Mouse (Mus musculus): ENCODE measurements at regions not wholly inside any gene's neighbourhood (a gene's known extent, or its start where the extent isn't known, plus 50 kb on each side); places are given as distances from the start of the nearest gene placed in this dataset.
A peak's percentile ranks its signal among the peaks of the same experiment; 100 is the strongest.

DNA sequence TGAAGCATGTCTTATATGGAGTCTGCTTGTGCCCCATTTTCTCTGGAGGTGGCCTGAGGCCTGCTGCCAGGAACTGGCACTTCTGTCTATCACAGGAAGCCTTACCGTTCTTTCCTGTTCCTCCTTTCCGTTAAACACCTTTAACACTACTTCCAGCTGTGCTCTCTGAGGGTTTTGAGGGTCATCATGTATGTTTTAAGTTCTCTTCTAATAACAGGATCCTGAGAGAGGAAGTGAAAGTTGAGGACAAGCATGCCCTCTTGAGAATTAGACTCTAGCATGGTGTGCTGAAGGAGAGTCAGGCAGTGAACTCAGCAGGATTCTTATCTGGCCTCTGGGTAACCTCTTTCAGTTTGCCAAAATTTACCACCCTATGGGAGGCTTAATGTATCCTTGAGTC is 418.0 kb upstream of the 9430069I07Rik start:
- Histone ChIP-seq H3K27me3 (ENCODE audit: control insufficient read depth, insufficient read depth, low read length) (no peaks in the 10 kb centered on the region), H3K9ac (replicated peaks; ENCODE audit: low read depth, low read length) (no peak overlapping the region), H3K4me3 (ENCODE audit: low read depth, low read length) (no peak overlapping the region), H3K9me3 (replicated peaks; ENCODE audit: control insufficient read depth, low read length) (no peaks in the 10 kb centered on the region), H3K4me2 (ENCODE audit: low read depth, low read length) (no peak overlapping the region), H3K27ac (ENCODE audit: low read depth) (no peak overlapping the region), H3K4me1 (ENCODE audit: control insufficient read depth, insufficient read depth) (no peaks in the 10 kb centered on the region), H3K36me3 (replicated peaks; ENCODE audit: control insufficient read depth, insufficient read depth, low read length) (no peaks in the 10 kb centered on the region)
- TF ChIP-seq CTCF (IDR thresholded peaks at IDR 0.05; ENCODE audit: low read depth) (no peak), EP300 (IDR thresholded peaks at IDR 0.05; ENCODE audit: low read depth) (no peak)
- no peak for DNase-seq (ENCODE audit: low spot score)
- ATAC-seq (ENCODE audit: insufficient read depth, low read depth): no peak
- 48% methylated on average over 2 of the region's 2 CpGs for WGBS

DNA sequence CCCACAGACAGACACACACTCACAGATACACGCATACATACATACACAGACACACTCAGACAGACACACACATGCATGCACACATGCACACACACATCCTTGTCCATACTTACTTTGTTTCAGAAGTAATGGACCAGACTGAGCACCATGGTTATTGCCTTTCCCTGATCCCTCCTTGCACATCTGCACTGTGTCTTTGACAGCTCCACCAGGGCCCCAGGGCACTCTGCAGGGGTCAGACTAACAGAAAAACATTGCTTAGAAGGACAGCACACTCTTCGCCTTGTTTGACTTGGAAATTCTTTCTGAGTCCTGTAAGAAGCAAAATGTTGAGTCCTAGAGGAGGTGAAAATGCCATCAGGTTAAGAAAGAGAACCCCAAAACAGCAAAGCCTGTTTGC is 394.1 kb upstream of the 9430069I07Rik start:
- TF ChIP-seq EP300 (IDR thresholded peaks at IDR 0.05; ENCODE audit: low read depth) (no peak), CTCF (IDR thresholded peaks at IDR 0.05; ENCODE audit: low read depth) (no peak)
- no peak overlapping the region for H3K9ac ChIP-seq (replicated peaks; ENCODE audit: low read depth, low read length)
- H3K9me3 ChIP-seq (replicated peaks; ENCODE audit: control insufficient read depth, low read length): no peaks in the 10 kb centered on the region
- ATAC-seq (ENCODE audit: insufficient read depth, low read depth) (no peak), DNase-seq (ENCODE audit: low spot score) (no peak)
- H3K36me3 ChIP-seq (replicated peaks; ENCODE audit: control insufficient read depth, insufficient read depth, low read length): no peaks in the 10 kb centered on the region
- no peak overlapping the region for H3K4me3 ChIP-seq (ENCODE audit: low read depth, low read length)
- H3K4me1 ChIP-seq (ENCODE audit: control insufficient read depth, insufficient read depth): no peaks in the 10 kb centered on the region
- 47% methylated on average over 2 of the region's 2 CpGs for WGBS
- no peak overlapping the region for H3K4me2 ChIP-seq (ENCODE audit: low read depth, low read length)
- H3K27me3 ChIP-seq (ENCODE audit: control insufficient read depth, insufficient read depth, low read length): no peaks in the 10 kb centered on the region
- H3K27ac ChIP-seq (ENCODE audit: low read depth): no peak overlapping the region

- H3K36me3 ChIP-seq (replicated peaks; ENCODE audit: control insufficient read depth, insufficient read depth, low read length): no peaks in the 10 kb centered on the region
- no peaks in the 10 kb centered on the region for H3K9me3 ChIP-seq (replicated peaks; ENCODE audit: control insufficient read depth, low read length)
- ATAC-seq (ENCODE audit: insufficient read depth, low read depth) (no peak), DNase-seq (ENCODE audit: low spot score) (no peak)
- H3K9ac ChIP-seq (replicated peaks; ENCODE audit: low read depth, low read length): no peak overlapping the region
- H3K27ac ChIP-seq (ENCODE audit: low read depth): no peak overlapping the region
- H3K27me3 ChIP-seq (ENCODE audit: control insufficient read depth, insufficient read depth, low read length): no peaks in the 10 kb centered on the region
- H3K4me1 ChIP-seq (ENCODE audit: control insufficient read depth, insufficient read depth): no peaks in the 10 kb centered on the region
- TF ChIP-seq EP300 (IDR thresholded peaks at IDR 0.05; ENCODE audit: low read depth) (no peak), CTCF (IDR thresholded peaks at IDR 0.05; ENCODE audit: low read depth) (no peak)
- no peak overlapping the region for H3K4me3 ChIP-seq (ENCODE audit: low read depth, low read length)
- 60% methylated on average over 2 of the region's 2 CpGs for WGBS
- H3K4me2 ChIP-seq (ENCODE audit: low read depth, low read length): no peak overlapping the region
Measured at GRCm38 (mm10) chr15:34751021-34751420, 393.3 kb upstream of the 9430069I07Rik start.

DNA sequence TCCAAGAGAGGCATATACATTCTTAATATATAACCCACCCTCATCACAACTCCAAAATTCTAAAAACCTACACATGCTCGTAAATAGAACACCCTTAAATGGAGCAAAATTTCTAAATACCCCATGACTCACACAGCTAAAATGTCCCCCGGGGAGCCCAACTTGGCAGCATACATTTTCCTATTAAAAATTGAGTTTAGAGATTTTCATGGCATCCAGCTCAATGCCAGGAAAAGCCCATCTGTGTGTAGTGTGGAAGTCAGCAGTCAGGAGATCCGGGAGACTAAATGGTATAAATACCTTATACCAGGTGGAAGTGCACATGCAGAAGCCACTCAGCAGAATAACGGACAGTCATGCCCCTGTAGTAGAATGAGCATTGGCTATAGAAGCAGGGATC is 389.4 kb upstream of the 9430069I07Rik start:
- no peak overlapping the region for H3K4me2 ChIP-seq (ENCODE audit: low read depth, low read length)
- H3K27me3 ChIP-seq (ENCODE audit: control insufficient read depth, insufficient read depth, low read length): no peaks in the 10 kb centered on the region
- H3K36me3 ChIP-seq (replicated peaks; ENCODE audit: control insufficient read depth, insufficient read depth, low read length): no peaks in the 10 kb centered on the region
- no peak for DNase-seq (ENCODE audit: low spot score)
- no peak for ATAC-seq (ENCODE audit: insufficient read depth, low read depth)
- no peak for TF ChIP-seq CTCF (IDR thresholded peaks at IDR 0.05; ENCODE audit: low read depth)
- TF ChIP-seq EP300 (IDR thresholded peaks at IDR 0.05; ENCODE audit: low read depth): no peak
- H3K4me1 ChIP-seq (ENCODE audit: control insufficient read depth, insufficient read depth): no peaks in the 10 kb centered on the region
- no peaks in the 10 kb centered on the region for H3K9me3 ChIP-seq (replicated peaks; ENCODE audit: control insufficient read depth, low read length)
- no peak overlapping the region for H3K27ac ChIP-seq (ENCODE audit: low read depth)
- no peak overlapping the region for H3K4me3 ChIP-seq (ENCODE audit: low read depth, low read length)
- H3K9ac ChIP-seq (replicated peaks; ENCODE audit: low read depth, low read length): no peak overlapping the region
- WGBS: 63% methylated on average over 4 of the region's 4 CpGs

DNA sequence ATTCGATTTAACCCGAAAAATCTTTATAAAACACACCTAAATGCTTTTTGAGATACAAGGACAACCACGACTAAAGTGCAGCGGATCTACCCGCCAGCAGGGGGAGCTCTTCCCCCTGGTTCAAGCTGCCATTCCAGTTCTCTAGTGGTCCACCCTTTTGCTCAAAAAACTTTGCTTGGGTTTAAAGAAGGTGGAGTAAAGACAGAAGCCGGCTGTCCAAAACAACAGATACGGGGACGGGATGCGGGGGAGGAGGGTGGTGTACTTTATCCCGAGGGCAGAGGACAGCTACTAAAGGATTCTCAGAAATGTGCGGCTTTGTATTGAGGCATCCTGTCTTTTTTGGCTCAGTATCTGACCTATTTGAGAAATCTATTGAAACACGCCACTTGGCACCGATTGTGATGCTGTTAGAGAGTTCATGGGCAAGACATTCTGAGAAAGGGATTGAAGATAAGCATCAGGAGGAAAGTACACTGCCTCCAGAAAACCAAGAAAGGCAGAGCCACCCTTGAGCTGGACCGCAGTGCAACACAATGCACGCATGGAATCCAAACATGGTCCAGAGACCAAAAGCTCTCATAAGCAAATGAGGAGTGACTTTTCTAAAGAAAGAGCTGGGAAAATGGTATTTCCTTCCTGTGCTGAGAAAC is 385.6 kb upstream of the 9430069I07Rik start:
- 30% methylated on average over 15 of the region's 15 CpGs for WGBS
- ATAC-seq (ENCODE audit: insufficient read depth, low read depth) (no peak), DNase-seq (ENCODE audit: low spot score) (peak; percentile 24)
- TF ChIP-seq EP300 (IDR thresholded peaks at IDR 0.05; ENCODE audit: low read depth): no peak
- TF ChIP-seq CTCF (IDR thresholded peaks at IDR 0.05; ENCODE audit: low read depth): peak; percentile 81
- H3K27ac ChIP-seq (ENCODE audit: low read depth): no peak overlapping the region
- H3K9ac ChIP-seq (replicated peaks; ENCODE audit: low read depth, low read length): no peak overlapping the region
- no peaks in the 10 kb centered on the region for H3K4me1 ChIP-seq (ENCODE audit: control insufficient read depth, insufficient read depth)
- no peaks in the 10 kb centered on the region for H3K9me3 ChIP-seq (replicated peaks; ENCODE audit: control insufficient read depth, low read length)
- no peak overlapping the region for H3K4me3 ChIP-seq (ENCODE audit: low read depth, low read length)
- no peaks in the 10 kb centered on the region for H3K36me3 ChIP-seq (replicated peaks; ENCODE audit: control insufficient read depth, insufficient read depth, low read length)
- H3K4me2 ChIP-seq (ENCODE audit: low read depth, low read length): no peak overlapping the region
- no peaks in the 10 kb centered on the region for H3K27me3 ChIP-seq (ENCODE audit: control insufficient read depth, insufficient read depth, low read length)

DNA sequence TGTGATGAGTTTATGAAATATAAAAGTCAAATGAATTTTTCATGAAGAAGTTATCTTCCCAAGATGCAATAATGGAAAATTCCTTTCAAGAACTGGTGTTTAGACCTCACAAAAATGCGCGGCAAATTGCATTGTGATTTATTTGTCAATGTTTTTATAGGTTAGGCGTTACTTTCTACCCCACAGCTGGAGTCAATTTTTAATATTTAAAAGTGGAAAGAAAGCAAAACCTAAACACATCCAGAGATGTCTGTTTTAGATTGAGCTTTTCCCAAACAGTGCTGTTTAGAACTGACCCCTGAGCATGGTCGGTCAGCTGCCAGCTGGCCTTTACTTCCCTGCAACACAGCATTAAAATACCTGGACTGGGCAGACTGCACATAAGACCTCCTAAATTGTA is 383.8 kb upstream of the 9430069I07Rik start:
- no peak for ATAC-seq (ENCODE audit: insufficient read depth, low read depth)
- no peaks in the 10 kb centered on the region for H3K27me3 ChIP-seq (ENCODE audit: control insufficient read depth, insufficient read depth, low read length)
- H3K4me2 ChIP-seq (ENCODE audit: low read depth, low read length): no peak overlapping the region
- 87% methylated on average over 4 of the region's 4 CpGs for WGBS
- DNase-seq (ENCODE audit: low spot score): no peak
- no peak overlapping the region for H3K9ac ChIP-seq (replicated peaks; ENCODE audit: low read depth, low read length)
- H3K4me3 ChIP-seq (ENCODE audit: low read depth, low read length): no peak overlapping the region
- no peak for TF ChIP-seq EP300 (IDR thresholded peaks at IDR 0.05; ENCODE audit: low read depth)
- TF ChIP-seq CTCF (IDR thresholded peaks at IDR 0.05; ENCODE audit: low read depth): no peak
- no peaks in the 10 kb centered on the region for H3K36me3 ChIP-seq (replicated peaks; ENCODE audit: control insufficient read depth, insufficient read depth, low read length)
- no peaks in the 10 kb centered on the region for H3K4me1 ChIP-seq (ENCODE audit: control insufficient read depth, insufficient read depth)
- no peaks in the 10 kb centered on the region for H3K9me3 ChIP-seq (replicated peaks; ENCODE audit: control insufficient read depth, low read length)
- H3K27ac ChIP-seq (ENCODE audit: low read depth): no peak overlapping the region

Data from heart, postnatal 0 days (tissue).